Mouse (Mus musculus) neural tube, embryonic 13.5 days (tissue): ENCODE data around the gene Lat. TPM values are rescaled to one million over a fixed set of nuclear protein-coding genes. Genes with fewer than 3 reads are reported as not detected.

ENCODE experiments used
- ATAC-seq: fragments of 200-750 bp; cut with Nextera tagmentation; 2 replicates; pipeline ENCODE4 v1.8.0; 2017; ENCODE audit warnings: low read depth, mild to moderate bottlenecking, moderate TSS enrichment, moderate library complexity
- H3K27ac ChIP-seq: fragments of 300-500 bp; sonication (generic); replicated peaks from 2 replicates; pipeline ENCODE4 v1.5.1; 2015; ENCODE audit warnings: moderate library complexity, mild to moderate bottlenecking, inconsistent platforms
- H3K27me3 ChIP-seq: fragments of 300-500 bp; sonication (generic); 2 replicates; pipeline ENCODE4 v1.6.1; 2015; ENCODE audit warnings: mild to moderate bottlenecking, inconsistent platforms
- H3K36me3 ChIP-seq: fragments of 300-500 bp; sonication (generic); 2 replicates; pipeline ENCODE4 v1.6.1; 2015; ENCODE audit warnings: mild to moderate bottlenecking, inconsistent platforms
- H3K4me1 ChIP-seq: fragments of 300-500 bp; sonication (generic); replicated peaks from 2 replicates; pipeline ENCODE4 v1.6.1; 2015; ENCODE audit warnings: inconsistent platforms
- H3K4me2 ChIP-seq: fragments of 300-500 bp; sonication (generic); 2 replicates; pipeline ENCODE4 v1.6.1; 2015; ENCODE audit warnings: inconsistent platforms, mild to moderate bottlenecking, moderate library complexity
- H3K4me3 ChIP-seq: fragments of 300-500 bp; sonication (generic); 2 replicates; pipeline ENCODE4 v1.5.1; 2015; ENCODE audit warnings: mild to moderate bottlenecking, inconsistent platforms
- H3K9ac ChIP-seq: fragments of 300-500 bp; sonication (generic); 2 replicates; pipeline ENCODE4 v1.6.1; 2015; ENCODE audit warnings: moderate library complexity, mild to moderate bottlenecking, inconsistent platforms
- H3K9me3 ChIP-seq: fragments of 300-500 bp; sonication (generic); 2 replicates; pipeline ENCODE4 v1.6.1; 2016; ENCODE audit warnings: inconsistent platforms
- WGBS: fragments of 180-500 bp; shearing (Covaris S2); methylation state at CpG from one replicate; pipeline ENCODE4 v1.1.7; 2015; 5-methylcytosine and 5-hydroxymethylcytosine counted together
- polyA plus RNA-seq: library from polyadenylated mRNA; unstranded; fragments of >200 nt; fragmentation: Nextera tagmentation; extraction: Ambion mirVana; gene quantifications from 2 replicates; pipeline ENCODE4 v1.2.1, GENCODE M21; 2015

The Lat gene
- polyA plus RNA-seq, 1 experiment from 2014 or later, result 1.5 TPM

DNA sequence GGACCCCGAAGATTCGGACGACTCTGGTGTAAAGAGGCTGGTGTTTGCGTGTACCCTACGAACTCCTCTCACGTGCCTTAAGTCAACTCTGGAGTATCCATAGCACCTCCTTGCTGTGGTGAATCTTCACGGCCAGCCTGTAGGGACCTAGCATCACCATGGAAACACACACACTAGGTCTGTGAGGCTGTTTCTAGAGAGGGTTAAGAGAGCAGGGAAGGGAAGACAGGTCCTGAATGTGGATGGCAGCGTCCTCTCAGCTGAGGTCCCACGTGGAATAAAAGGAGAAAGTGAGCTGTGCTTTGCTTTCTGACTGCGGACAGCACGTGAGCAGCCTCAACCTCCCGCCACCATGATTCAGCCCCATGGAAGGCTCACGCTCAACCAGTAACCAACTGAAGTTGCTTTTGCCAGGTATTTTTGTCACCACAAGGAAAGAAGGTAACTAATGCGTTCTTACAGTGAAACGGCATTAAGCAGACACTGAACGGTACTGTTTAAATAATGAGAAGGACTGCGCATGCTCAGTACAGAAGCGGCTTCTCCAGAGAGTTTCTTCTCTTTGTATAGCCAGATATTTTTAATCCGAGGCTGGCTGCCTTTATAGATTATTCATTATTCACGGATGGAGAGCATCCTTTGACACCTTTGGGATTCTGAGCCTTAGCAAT lies 18.5 kb downstream of the Lat start:
- Histone ChIP-seq H3K27ac (no peak overlapping the region), H3K9ac (no peak overlapping the region), H3K4me2 (peak overlapping the region; percentile 32), H3K9me3 (no peaks in the 10 kb centered on the region), H3K27me3 (no peaks in the 10 kb centered on the region), H3K36me3 (no peaks in the 10 kb centered on the region), H3K4me3 (no peak overlapping the region; the same call in 1 of the 2 replicates), H3K4me1 (0 out of 2 replicates have a peak, but pooled peaks cover 3% of the 10 kb centered on the region)
- WGBS, result 65% methylated on average over 20 of the region's 20 CpGs
- ATAC-seq, result no peak

DNA sequence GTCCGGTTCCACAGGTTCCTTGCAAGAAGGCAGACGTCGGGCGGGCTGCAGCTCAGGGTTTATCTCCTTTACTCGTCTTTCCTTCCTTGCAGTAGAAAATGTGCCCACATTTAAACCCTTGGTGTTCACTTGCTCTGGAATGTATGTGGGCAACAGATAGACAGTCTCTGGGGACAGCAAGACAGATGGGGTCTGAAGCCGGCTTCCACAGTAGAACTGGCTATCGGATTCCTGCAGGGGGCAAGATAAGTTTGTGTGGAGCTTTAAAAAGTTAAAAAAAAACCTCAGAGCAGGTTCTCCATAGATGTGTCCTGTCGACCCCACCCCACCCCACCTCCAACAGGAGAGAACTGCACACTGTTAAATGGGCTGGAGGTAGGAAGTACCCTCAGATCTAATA lies 21.1 kb downstream of the Lat start:
- no peak overlapping the region for H3K27ac ChIP-seq
- H3K4me3 ChIP-seq, result no peak overlapping the region
- no peaks in the 10 kb centered on the region for H3K4me1 ChIP-seq
- no peaks in the 10 kb centered on the region for H3K9me3 ChIP-seq
- no peak overlapping the region for H3K4me2 ChIP-seq
- ATAC-seq, result no peak
- H3K9ac ChIP-seq, result no peak overlapping the region
- H3K36me3 ChIP-seq, result no peaks in the 10 kb centered on the region
- no peaks in the 10 kb centered on the region for H3K27me3 ChIP-seq
- WGBS, result 77% methylated on average over 8 of the region's 8 CpGs

DNA sequence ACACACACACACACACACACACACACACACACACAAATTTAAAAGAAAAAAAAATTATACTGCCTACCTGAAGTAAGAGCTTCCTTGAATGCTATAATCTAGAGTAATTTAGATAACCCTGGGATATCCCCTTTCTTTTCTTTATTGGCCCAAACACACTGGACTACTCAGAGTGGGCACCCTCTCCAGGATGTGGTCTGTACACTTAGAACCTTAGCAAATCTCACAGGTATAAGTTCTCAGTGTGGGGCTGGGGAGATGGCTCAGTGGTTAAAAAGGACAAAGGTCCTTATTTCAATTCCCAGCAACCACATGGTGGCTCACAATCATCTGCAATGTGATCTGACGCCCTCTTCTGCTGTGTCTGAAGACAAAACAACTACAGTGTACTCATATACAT lies 22.3 kb downstream of the Lat start:
- Histone ChIP-seq H3K27me3 (no peaks in the 10 kb centered on the region), H3K36me3 (no peaks in the 10 kb centered on the region), H3K4me3 (no peak overlapping the region), H3K4me1 (no peaks in the 10 kb centered on the region), H3K9ac (no peak overlapping the region), H3K27ac (no peak overlapping the region), H3K4me2 (no peak overlapping the region), H3K9me3 (no peaks in the 10 kb centered on the region)
- WGBS, result 50% methylated on average over 1 of the region's 1 CpGs
- no peak for ATAC-seq

DNA sequence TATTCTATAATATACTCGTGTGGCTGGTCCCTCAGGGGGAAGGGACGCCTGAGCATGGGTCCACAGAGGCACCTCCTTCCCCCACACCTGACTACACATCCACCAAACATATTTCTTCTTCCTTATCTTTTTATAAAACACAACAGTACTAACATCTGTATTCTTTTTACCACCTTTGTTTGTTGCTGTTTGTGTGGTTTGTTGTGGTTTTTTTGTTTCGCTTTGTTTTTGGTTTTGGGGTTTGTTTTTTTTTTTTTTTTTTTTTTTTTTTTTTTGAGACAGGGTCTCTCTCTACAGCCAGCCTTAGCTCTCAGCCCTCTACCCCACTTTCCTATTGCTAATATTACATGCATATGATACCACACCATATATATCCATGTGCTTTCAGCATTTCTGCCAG lies 23.4 kb downstream of the Lat start:
- Histone ChIP-seq H3K4me2 (no peak overlapping the region), H3K9ac (no peak overlapping the region), H3K27me3 (no peaks in the 10 kb centered on the region), H3K27ac (no peak overlapping the region), H3K4me3 (no peak overlapping the region), H3K36me3 (no peaks in the 10 kb centered on the region), H3K4me1 (no peaks in the 10 kb centered on the region), H3K9me3 (no peaks in the 10 kb centered on the region)
- no peak for ATAC-seq
- 55% methylated on average over 3 of the region's 3 CpGs for WGBS

DNA sequence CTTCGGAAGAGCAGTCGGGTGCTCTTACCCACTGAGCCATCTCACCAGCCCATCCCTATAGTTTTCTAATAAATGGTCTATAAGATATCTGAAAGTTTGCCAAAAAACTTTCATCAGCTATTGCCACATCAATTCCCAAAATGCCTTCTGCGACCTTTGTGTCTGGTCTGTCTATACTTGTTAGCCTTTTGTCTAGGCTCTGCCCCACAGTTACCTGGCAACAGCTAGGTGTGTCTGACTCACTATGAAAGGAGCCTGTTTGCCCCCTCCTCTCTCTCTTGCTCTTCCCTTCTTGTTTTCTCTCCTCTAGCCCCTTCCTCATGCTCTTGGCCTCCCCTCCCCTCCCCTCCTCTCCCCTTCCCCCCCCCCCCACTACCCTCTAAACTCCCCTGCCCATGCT lies 23.8 kb downstream of the Lat start:
- H3K36me3 ChIP-seq, result no peaks in the 10 kb centered on the region
- WGBS, result 83% methylated on average over 3 of the region's 3 CpGs
- H3K27me3 ChIP-seq, result no peaks in the 10 kb centered on the region
- H3K27ac ChIP-seq, result no peak overlapping the region
- ATAC-seq, result no peak
- H3K9me3 ChIP-seq, result no peaks in the 10 kb centered on the region
- H3K4me2 ChIP-seq, result no peak overlapping the region
- no peaks in the 10 kb centered on the region for H3K4me1 ChIP-seq
- H3K4me3 ChIP-seq, result no peak overlapping the region
- H3K9ac ChIP-seq, result no peak overlapping the region

DNA sequence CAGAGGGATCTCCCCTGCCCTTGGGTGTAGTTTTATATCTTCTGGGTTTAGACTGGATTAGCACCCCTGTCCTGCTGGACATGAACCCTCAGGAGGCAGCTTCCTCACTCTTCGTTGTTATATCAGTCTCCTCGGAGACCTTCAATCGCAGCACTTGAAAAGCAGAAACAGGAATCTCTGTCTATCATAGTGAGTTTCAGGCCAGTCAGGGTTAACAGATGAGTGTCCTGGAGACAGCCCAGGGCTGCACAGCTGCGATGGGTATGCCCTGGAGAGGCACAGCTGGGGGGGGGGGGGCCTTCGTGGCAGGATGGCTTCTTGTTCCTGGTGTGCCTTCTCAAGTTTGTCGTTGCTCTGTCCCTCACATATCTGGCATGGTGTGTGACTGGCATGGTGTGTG lies 28.5 kb downstream of the Lat start:
- Histone ChIP-seq H3K4me3 (no peak overlapping the region), H3K9ac (no peak overlapping the region), H3K27ac (no peak overlapping the region), H3K27me3 (no peaks in the 10 kb centered on the region; the same call in 1 of the 2 replicates), H3K4me1 (no peaks in the 10 kb centered on the region), H3K4me2 (no peak overlapping the region), H3K36me3 (no peaks in the 10 kb centered on the region), H3K9me3 (no peaks in the 10 kb centered on the region)
- ATAC-seq, result no peak
- 58% methylated on average over 6 of the region's 6 CpGs for WGBS

DNA sequence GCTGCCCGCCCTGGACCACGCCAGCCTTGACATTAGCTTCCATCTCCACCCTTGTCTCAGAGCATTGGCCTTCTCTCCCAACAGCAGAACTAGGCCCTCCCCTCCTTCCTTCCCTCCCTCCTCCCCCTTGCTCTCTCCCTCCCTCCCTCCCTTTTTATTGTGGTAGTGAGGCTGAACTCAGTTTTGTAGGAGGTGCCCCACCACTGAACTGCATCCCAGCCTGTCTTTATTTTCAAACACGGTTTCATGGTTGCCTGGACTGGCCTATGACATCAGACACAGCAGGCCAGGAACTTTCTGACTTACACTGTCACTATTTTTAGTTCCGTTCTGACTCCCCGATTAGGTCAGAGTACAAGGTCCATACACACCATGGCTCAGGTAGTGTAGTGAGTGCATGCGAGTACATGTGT lies 29.2 kb downstream of the Lat start:
- H3K4me1 ChIP-seq, result no peaks in the 10 kb centered on the region
- H3K36me3 ChIP-seq, result no peaks in the 10 kb centered on the region
- H3K27me3 ChIP-seq, result no peaks in the 10 kb centered on the region; the same call in 1 of the 2 replicates
- H3K27ac ChIP-seq, result no peak overlapping the region
- H3K4me2 ChIP-seq, result no peak overlapping the region
- no peak for ATAC-seq
- 74% methylated on average over 6 of the region's 6 CpGs for WGBS
- no peak overlapping the region for H3K9ac ChIP-seq
- no peak overlapping the region for H3K4me3 ChIP-seq
- H3K9me3 ChIP-seq, result no peaks in the 10 kb centered on the region

DNA sequence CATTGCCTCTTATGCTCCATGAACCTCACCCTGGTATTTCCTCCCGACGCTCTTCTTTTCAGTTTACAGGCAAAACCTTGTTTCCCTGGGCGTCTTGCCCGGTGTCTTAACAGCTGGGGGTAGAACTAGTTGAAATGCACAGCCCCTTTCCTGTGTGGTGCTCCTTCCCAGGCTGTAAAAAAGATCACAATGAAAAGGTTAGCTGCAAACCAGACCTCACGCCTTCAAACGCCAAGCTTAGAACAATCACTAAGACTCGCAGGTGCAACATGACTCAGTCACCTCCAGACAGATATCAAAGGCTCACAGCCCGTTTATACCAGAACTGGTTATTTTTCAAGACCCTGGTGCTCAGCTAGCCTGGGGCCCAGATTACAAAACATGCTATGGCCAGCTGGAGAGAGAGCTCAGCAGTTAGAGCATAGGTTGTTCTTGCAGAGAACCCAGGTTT lies 29.8 kb downstream of the Lat start:
- no peaks in the 10 kb centered on the region; the same call in 1 of the 2 replicates for H3K27me3 ChIP-seq
- ATAC-seq, result no peak
- no peak overlapping the region for H3K4me2 ChIP-seq
- H3K4me1 ChIP-seq, result no peaks in the 10 kb centered on the region
- H3K36me3 ChIP-seq, result no peaks in the 10 kb centered on the region
- no peaks in the 10 kb centered on the region for H3K9me3 ChIP-seq
- H3K9ac ChIP-seq, result no peak overlapping the region
- H3K27ac ChIP-seq, result no peak overlapping the region
- 80% methylated on average over 8 of the region's 8 CpGs for WGBS
- H3K4me3 ChIP-seq, result no peak overlapping the region

DNA sequence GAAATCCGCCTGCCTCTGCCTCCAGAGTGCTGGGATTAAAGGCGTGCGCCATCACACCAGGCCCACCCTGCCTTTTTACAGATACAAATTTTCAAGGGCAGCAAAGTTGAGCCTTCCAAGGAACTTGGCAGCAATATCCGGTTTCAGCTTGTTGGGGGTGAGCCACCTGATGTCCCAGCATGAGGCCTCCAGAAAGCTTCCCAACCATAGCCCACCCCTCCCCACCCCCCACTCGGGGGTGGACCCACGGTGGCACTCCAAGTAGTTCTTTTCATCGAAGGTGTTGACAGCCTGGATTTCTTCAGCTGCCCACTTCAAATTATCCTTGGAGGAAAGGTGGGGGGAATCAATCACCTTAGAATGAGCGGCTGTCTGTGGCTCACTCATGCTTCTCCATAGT lies 30.5 kb downstream of the Lat start:
- Histone ChIP-seq H3K4me1 (no peaks in the 10 kb centered on the region), H3K9ac (no peak overlapping the region), H3K4me3 (no peak overlapping the region), H3K27me3 (no peaks in the 10 kb centered on the region; the same call in 1 of the 2 replicates), H3K36me3 (no peaks in the 10 kb centered on the region), H3K9me3 (no peaks in the 10 kb centered on the region), H3K27ac (no peak overlapping the region), H3K4me2 (no peak overlapping the region)
- WGBS, result 86% methylated on average over 8 of the region's 8 CpGs
- no peak for ATAC-seq

DNA sequence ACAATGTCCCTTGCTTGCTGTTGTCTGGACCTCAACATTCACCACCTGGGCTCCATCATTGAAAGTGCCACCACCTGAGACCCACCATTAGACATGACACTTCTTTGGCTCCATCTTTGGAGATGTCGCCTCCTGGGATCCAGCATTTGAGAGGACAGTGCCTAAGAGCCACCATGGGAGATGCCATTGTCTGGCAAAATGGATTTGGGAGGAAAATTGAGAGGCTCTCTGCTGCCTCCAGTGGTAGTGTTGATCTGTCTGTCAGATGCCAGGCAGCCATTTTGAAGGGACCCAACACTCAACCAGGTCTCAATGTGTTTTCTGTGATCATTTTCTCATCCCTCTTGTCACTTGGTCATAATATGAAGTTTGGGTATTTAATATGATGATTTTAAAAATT lies 33.8 kb downstream of the Lat start:
- Histone ChIP-seq H3K27ac (no peak overlapping the region), H3K4me1 (no peaks in the 10 kb centered on the region), H3K4me3 (no peak overlapping the region), H3K36me3 (no peaks in the 10 kb centered on the region), H3K9me3 (no peaks in the 10 kb centered on the region), H3K9ac (no peak overlapping the region), H3K4me2 (no peak overlapping the region), H3K27me3 (no peaks in the 10 kb centered on the region; the same call in 1 of the 2 replicates)
- no peak for ATAC-seq
- 79% methylated on average over 1 of the region's 1 CpGs for WGBS

DNA sequence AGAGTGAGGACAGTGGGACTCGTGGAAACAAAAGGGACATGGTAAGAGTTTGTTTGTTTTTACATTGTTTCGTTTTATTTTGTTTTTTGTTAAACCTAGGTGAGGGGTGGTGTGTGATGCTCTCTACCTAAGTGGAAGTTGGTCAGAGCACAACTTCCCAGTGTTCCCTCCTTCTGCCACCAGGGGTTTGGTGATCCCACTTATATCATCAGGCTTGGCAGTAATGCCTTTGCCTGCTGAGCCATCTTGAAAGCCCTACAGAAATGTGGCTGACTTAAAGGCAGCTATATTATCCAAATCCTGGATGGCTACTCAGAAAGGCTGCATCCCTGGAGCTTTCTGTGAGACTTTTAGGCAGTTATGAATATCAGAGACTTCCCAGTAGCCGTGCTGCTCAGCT lies 36.7 kb downstream of the Lat start:
- H3K4me2 ChIP-seq, result no peak overlapping the region
- H3K27me3 ChIP-seq, result no peaks in the 10 kb centered on the region; the same call in 1 of the 2 replicates
- no peaks in the 10 kb centered on the region for H3K36me3 ChIP-seq
- no peak overlapping the region for H3K27ac ChIP-seq
- H3K4me3 ChIP-seq, result no peak overlapping the region
- H3K9me3 ChIP-seq, result no peaks in the 10 kb centered on the region
- 71% methylated on average over 3 of the region's 3 CpGs for WGBS
- H3K4me1 ChIP-seq, result no peaks in the 10 kb centered on the region
- no peak overlapping the region for H3K9ac ChIP-seq
- no peak for ATAC-seq

DNA sequence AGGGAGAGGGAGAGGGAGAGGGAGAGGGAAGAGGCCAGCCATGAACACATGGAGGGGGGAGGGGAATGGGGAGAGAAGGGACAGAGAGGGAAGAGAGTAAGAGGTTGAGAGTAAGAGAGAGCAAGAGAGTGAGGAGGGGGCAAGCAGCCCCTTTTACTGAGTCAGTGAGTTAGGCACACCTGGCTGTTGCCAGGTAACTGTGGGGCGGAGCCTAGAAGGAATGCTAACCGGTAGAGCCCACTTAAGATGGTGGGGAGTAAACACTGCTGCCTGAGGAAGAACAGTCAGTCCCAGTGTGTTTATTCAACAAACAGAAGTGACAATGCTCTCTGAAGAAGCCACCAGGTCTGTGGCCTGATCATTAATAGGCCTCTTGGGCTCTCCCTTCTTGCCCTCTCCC lies 38.7 kb downstream of the Lat start:
- ATAC-seq, result no peak
- WGBS, result 58% methylated on average over 2 of the region's 2 CpGs
- Histone ChIP-seq H3K36me3 (no peaks in the 10 kb centered on the region), H3K27ac (no peak overlapping the region), H3K4me1 (no peaks in the 10 kb centered on the region), H3K4me2 (no peak overlapping the region), H3K4me3 (no peak overlapping the region), H3K9me3 (no peaks in the 10 kb centered on the region), H3K9ac (no peak overlapping the region), H3K27me3 (no peaks in the 10 kb centered on the region)
